Mouse (Mus musculus) cerebellum, postnatal 36 days (tissue): ENCODE results near the gene Hs3st4.
A peak's percentile ranks its signal among the peaks of the same experiment; 100 is the strongest.

Experiments used
- DNase-seq, 2 experiments: peaks; one replicate each; pipeline ENCODE4 v3.0.0; 2021 to 2022; ENCODE audit warnings: mixed read lengths in 2 of 2

The Hs3st4 gene

GRCm38 (mm10) chr7:123982461-123983038 is at the start of gene Hs3st4:
Hs3st4 (plus strand) TSS chr7:123982869.
- peak in 1 of 2 experiments; percentile 3 for DNase-seq

DNA sequence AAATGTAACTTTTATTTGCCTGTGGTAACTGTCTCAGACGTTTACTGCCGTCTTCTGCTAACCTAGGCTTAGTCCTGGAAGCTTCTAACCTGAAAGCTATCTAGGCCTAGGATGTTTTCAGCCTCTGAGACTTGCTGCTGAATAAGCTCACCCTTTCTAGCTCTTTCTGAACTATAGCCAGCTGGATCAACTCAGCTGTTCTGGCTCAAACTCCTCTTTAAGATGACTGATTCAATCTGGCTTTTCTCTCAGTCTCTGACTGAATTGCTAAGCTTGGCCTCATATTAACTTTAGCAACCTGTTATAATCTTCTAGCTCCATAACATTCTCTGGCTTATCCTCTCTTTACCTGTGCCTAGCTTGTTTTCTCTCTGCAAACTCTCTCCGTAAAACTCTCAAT is 35.8 kb upstream of the Hs3st4 start:
- no peak for DNase-seq

GRCm38 (mm10) chr7:123963021-123963420 is 19.6 kb upstream of the Hs3st4 start:
- no peak for DNase-seq

DNA sequence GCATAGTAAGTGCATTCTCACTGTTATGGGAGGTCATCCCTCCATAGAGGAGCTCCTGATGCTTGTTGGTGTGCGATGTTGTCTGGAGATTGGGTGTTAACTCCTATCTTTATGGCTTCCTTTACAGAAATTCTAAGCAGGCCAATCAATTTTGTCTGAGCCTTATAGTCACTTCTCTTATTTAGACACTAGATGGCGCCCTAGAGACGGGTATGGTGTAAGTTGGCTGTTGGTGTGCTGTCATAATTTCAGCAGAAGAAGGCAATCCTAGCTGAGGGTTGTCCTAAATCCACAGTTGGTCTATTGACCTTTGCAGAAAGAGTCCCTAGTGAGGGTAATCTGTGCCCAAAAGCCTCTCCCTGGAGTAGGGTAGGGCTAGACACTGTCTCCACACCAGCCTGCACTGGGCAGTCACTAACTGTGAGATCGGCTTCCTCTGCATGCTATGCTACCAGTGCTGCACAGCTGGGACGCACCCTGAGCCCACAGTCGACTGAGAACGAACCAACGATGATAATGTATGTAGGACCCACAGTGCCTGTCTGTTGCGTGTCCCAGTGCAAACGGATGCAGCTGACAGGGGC is 18.0 kb upstream of the Hs3st4 start:
- DNase-seq, result no peak

- no peak for DNase-seq
Measured at GRCm38 (mm10) chr7:123965515-123965914, 17.2 kb upstream of the Hs3st4 start.

DNA sequence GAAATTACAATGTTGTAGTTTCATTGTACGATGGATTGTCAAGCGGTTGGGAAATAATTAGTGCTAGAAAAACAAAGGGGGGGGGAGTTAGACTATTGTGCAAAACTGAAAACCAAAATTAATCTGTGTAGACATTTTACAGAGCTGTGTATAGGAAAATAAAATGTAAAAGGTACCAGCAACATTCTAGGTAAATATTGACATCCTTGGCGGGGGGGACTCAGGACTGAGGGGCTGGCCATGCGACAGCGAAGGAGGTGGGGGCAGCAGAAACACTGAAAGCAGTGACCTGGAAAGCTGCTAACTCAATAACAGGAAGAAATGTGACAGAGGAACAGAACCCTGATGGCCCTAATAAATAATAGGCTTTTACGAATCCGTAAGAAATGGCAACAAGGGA is 7.2 kb upstream of the Hs3st4 start:
- no peak for DNase-seq

GRCm38 (mm10) chr7:123981435-123981834 is 1.2 kb upstream of the Hs3st4 start:
- DNase-seq, result no peak

DNA sequence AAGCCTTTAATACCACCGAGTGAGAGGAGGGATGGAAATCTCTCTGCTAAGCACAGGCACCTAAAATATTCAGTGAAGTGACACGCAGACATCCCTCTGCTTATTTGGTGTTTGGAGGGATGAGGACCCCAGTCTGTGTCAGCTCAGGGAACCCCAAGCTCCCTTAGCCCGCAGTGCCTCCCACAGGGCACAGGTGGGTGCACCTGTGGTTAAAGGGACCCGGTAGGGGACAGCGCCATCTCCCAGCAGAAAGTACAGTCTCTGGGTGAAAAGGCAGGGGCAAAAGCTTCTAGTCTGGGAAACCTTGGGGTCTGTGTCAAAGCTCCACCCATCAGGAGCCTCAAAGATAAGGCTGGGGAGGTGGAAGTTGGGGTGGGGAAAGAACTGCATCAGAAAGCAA is 659 bp upstream of the Hs3st4 start:
- DNase-seq, result no peak

DNA sequence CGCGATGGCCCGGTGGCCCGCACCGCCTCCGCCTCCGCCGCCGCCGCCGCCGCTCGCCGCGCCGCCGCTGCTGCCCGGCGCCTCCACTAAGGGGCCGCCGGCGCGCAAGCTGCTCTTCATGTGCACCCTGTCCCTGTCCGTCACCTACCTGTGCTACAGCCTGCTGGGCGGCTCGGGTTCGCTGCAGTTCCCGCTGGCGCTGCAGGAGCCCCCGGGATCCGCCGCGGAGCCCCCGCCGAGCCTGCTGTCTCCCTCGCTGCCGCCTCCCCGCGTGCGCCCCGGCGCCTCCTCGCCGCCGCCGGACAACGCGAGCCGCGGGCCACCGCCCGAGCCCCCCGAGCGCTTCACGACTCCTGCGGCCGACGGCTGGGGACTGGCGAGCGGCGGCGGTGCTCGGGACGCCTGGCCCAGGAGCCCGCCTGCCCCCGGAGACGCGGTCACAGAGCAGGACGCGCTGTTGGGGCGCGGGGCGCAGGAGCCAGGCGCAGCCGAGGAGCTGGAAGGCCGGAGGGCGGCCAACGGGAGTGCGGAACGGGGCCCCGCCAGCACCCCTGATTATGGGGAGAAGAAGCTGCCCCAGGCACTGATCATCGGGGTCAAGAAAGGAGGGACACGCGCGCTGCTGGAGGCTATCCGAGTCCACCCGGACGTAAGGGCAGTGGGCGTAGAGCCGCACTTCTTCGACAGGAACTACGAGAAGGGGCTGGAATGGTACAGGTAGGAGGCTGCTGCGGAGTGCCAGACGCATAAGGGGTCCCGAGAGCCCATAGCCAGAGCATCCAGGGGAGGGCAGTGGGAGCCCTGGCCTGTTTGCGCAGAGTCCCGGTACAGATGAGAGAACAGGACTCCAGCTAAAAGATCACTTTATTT is 743 bp downstream of the Hs3st4 start:
- DNase-seq, result peak in 1 of 2 experiments; percentile 2

DNA sequence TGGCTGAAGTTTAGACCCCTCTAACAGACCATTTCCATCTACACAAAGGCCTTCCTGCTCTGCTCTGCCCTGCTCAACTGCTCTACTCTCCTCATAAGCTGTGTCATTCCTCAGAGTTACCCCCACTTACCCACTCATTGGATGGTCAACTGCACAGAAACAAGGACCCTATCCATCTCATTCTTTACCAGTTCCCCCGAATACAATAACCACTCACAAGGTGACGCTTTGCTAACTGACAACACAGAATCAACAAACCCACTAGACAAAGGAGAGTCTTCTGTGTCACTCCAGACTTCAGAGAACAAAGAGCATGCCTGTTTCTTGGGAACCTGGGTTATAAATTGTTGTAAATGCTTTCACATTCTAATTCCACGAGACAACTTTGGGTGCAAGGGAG is 9.5 kb downstream of the Hs3st4 start:
- DNase-seq, result no peak

- DNase-seq, result no peak
Measured at GRCm38 (mm10) chr7:123997266-123997665, 14.6 kb downstream of the Hs3st4 start.

DNA sequence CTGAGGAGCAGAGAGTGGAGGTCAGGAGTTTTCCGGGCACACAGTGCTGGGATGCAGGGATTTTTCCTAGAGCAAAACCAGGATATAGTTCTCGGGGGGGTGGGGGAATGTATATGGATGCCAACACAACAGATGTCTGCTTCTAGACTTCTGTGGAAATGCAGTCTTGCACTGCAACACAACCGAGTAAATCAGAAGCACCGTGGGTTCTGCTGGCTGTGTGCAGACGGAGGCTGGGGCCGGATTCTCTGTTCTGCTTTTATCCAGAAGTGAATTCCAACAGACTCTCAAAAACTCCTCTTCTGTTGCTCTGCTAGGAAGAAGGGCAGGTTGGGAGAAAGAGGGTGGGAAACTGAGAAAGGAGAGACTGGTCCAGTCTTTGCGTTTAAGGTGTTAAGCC is 15.9 kb downstream of the Hs3st4 start:
- no peak for DNase-seq

GRCm38 (mm10) chr7:124026908-124027307 is 44.2 kb downstream of the Hs3st4 start:
- no peak for DNase-seq

GRCm38 (mm10) chr7:124032236-124032635 is 49.6 kb downstream of the Hs3st4 start:
- no peak for DNase-seq

DNA sequence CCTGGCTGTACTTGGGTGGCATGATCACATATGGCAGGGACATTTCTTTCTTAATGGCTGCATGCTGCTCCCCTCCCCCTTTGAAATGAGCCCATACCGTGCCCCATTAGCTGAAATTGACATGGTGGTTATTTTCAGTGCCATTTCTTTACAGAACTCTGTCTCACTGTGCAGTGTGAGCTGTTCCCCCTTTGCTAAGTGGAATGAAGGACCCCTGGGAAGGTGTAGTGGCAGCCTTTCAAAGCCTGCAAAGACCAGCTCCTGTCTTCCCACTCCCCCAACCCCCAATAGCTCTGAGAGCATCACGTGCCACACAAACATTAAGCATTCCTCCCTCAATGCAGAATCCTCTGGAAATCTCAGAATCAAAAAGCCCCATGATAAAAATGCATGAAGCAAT is 50.7 kb downstream of the Hs3st4 start:
- DNase-seq, result no peak

- no peak for DNase-seq
Measured at GRCm38 (mm10) chr7:124037281-124037700, 54.6 kb downstream of the Hs3st4 start.

GRCm38 (mm10) chr7:124039142-124039541 is 56.5 kb downstream of the Hs3st4 start:
- no peak for DNase-seq

DNA sequence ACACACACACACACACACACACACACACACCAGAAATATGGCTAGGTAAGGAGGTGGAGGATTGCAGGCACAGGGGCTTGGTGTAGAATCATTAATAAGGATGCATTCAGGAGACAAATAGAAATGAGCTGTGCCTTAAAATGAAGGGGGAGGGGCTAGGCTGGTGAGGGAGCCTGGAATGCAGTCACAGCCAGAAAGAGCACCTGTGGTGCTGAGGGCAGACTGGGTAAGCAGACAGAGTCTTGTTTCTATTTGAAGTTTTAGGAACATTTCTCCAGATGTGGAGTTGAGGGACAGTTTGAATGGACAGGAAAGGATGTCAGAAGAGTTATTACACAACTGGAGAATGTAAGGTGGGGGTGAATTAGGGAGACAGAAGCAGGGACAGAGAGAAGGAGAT is 64.7 kb downstream of the Hs3st4 start:
- no peak for DNase-seq

DNA sequence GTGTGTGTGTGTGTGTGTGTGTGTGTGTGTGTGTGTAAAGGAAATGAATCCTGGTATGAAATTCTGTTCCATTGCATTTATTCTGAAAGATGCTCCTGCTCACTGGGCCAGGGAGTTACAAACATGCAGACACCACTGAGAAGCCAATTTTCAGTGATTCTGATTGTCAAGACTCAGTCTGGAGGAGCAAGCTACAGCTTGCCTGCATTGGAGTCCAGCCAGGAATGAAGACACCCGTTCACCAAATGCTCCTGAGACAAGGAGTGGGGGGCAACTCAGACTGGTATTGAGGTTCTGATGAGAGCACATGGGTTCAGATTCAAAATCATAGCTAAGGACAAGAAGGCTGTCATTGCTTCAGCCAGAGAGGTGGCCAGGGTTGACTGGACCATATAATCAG is 66.3 kb downstream of the Hs3st4 start:
- DNase-seq, result no peak

DNA sequence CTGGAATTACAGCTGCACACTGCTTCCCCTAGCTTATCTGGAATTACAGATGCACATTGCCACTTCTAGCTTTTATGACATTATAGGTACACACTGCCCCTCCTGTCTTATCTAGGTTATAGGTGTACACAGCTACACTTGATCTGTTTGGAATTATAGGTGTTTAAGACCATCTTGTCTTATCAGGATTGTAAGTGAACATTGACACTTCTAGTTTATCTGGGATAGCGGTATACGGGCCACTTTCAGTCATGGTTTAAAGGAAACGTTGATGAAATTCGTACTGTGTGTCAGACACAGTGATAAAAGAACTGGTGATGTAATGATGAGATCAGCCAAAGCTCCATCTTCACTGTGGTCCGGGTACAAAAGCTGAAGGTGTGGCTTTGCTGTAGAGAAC is 67.8 kb downstream of the Hs3st4 start:
- no peak for DNase-seq

DNA sequence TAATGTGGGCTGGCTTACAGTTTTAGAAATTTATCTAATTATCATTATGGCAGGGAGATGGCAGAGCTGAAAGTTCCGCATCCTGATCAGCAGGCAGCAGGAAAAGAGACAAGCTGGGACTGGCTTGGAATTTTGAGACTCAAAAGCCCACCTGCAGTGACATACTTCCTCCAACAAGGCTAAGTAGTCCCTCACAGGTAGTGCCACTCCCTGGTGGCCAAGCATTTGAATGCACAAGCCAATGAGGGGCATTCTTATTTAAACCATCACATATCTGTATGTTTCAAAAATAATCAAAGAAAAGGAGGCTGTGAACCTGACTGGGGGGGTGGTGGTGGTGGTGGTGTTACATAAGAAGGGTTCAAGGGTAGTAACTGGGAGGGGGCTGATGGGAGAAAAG is 101.1 kb downstream of the Hs3st4 start:
- DNase-seq, result no peak

- peak in 1 of 2 experiments; percentile 46 for DNase-seq
Measured at GRCm38 (mm10) chr7:124129019-124129418, 146.3 kb downstream of the Hs3st4 start.

DNA sequence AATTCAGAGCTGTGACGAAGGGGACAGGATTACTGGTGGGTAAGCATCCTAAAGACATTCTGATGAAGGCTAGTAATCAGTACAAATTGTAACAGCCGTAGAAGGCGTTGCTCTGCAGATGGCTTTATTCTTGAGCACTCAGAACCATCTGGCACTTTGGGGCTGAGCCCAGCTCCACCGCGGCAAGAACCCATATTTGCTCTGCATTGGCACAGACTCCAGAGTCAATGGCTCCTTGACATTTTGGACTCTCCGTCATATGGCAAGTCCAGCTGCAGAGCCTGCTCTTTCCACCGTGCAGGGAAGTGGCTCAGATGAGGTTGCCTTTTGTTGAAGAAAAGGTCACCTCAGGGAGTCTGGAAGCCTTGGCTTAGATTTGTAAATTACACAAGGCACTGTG is 148.6 kb downstream of the Hs3st4 start:
- DNase-seq, result peak; percentile 93 to 97

DNA sequence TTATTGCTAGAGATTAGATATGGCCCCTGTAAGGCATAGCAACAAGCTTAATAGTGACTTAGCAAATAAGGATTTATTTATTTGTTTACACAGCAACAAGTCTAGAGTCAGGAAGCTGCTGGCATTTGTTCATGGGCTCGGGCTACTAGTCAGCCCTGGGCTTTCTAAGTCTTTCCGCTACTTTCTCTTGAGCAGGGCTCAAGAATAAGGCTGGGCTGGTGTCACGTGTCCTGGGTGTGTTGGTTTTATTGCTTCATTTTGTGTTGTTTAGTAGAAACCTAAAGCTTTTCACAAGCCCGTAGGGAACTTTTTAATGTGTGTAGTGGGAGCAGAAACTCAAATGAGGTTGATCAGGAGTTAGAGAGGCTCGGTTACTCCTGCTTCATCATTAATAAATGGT is 153.5 kb downstream of the Hs3st4 start:
- no peak for DNase-seq
